ENCODE assay signal across 24 mouse cellular contexts in genomic region chr14:22256274-22256673, GRCm38 (mm10).
A peak's percentile ranks its signal among the peaks of the same experiment; 100 is the strongest.
DNase-seq lines count a peak whose midpoint lies in the region; ATAC-seq and TF ChIP-seq lines count a peak whose summit lies in the region.
"Had no signal": no experiment of that assay in that cellular context is flagged by ENCODE, and none has a peak within 500 bp of the region (broad histone marks: within the 10 kb centered on the region; RNA-seq: fewer than 3 reads in every experiment).

No protein-coding gene starts in this region.

- peak; percentile 34 for DNase-seq in kidney, postnatal 0 days (ENCODE audit: low spot score)
- DNase-seq in CD4-positive helper T cell, adult 2 months (ENCODE audit: low read depth, low spot score), result peak; percentile 13
- DNase-seq in thymus, adult 2 months, result peak; percentile 19
- no peak for DNase-seq in MN1 (ENCODE audit: low spot score)
- no peak for DNase-seq in layer of hippocampus, adult 2 months (ENCODE audit: low spot score in 2 of 2)
- DNase-seq: adrenal gland, postnatal 25 days; cerebellum, adult 2 months; heart, adult 2 months; heart, postnatal 4 days; kidney, adult 18-20 months; kidney, postnatal 4 days; lung, postnatal 14 days; midbrain, embryonic 14.5 days; right cerebral cortex, postnatal 4 days had no signal

- no peaks in the 10 kb centered on the region for H3K9me3 ChIP-seq in kidney, postnatal 0 days (replicated peaks; ENCODE audit: low read length)
- no peaks in the 10 kb centered on the region for H3K9me3 ChIP-seq in kidney, embryonic 15.5 days (replicated peaks)
- H3K9me3 ChIP-seq in intestine, postnatal 0 days (ENCODE audit: control insufficient read depth), result no peaks in the 10 kb centered on the region
- H3K9me3 ChIP-seq: embryonic facial prominence, embryonic 10.5 days; heart, embryonic 15.5 days; liver, embryonic 15.5 days; megakaryocyte, embryonic 14.5 days had no signal

- no peak overlapping the region for H3K27ac ChIP-seq in kidney, postnatal 0 days
- H3K27ac ChIP-seq in kidney, embryonic 15.5 days, result no peak overlapping the region
- no peak overlapping the region for H3K27ac ChIP-seq in thymus, adult 2 months (ENCODE audit: control insufficient read depth, insufficient read depth, low read length)
- no peak overlapping the region for H3K27ac ChIP-seq in intestine, postnatal 0 days (ENCODE audit: low read depth, low read length)
- H3K27ac ChIP-seq in layer of hippocampus, adult 2 months, result no peak overlapping the region
- H3K27ac ChIP-seq: embryonic facial prominence, embryonic 10.5 days; heart, adult 2 months; heart, embryonic 15.5 days; liver, embryonic 15.5 days had no signal

- ATAC-seq in kidney, postnatal 0 days (replicated peaks; ENCODE audit: low FRiP score, low read depth), result no peak
- no peak for ATAC-seq in kidney, embryonic 15.5 days (replicated peaks; ENCODE audit: low FRiP score)
- ATAC-seq in common myeloid progenitor, adult 5-6 weeks (replicated peaks; ENCODE audit: low read depth, poor library complexity, severe bottlenecking), result peak; percentile 25; the same call in 1 of the 2 replicates
- no peak for ATAC-seq in intestine, postnatal 0 days
- ATAC-seq: hindbrain, embryonic 16.5 days; Patski had no signal

- no peak overlapping the region for H3K4me3 ChIP-seq in kidney, postnatal 0 days (replicated peaks; ENCODE audit: low read depth, low read length)
- no peak overlapping the region for H3K4me3 ChIP-seq in kidney, embryonic 15.5 days (replicated peaks)
- no peak overlapping the region for H3K4me3 ChIP-seq in thymus, adult 2 months (ENCODE audit: control insufficient read depth, insufficient read depth, low read length)
- H3K4me3 ChIP-seq in intestine, postnatal 0 days (ENCODE audit: low read depth, low read length), result no peak overlapping the region
- no peak overlapping the region for H3K4me3 ChIP-seq in layer of hippocampus, adult 2 months
- H3K4me3 ChIP-seq: embryonic facial prominence, embryonic 10.5 days; heart, adult 2 months; heart, embryonic 15.5 days; liver, embryonic 15.5 days; megakaryocyte, embryonic 14.5 days; myocyte had no signal

- no peak overlapping the region for H3K4me2 ChIP-seq in kidney, postnatal 0 days (ENCODE audit: low read length)
- H3K4me2 ChIP-seq in kidney, embryonic 15.5 days, result no peak overlapping the region
- H3K4me2 ChIP-seq in intestine, postnatal 0 days (replicated peaks; ENCODE audit: low read depth), result no peak overlapping the region
- H3K4me2 ChIP-seq: heart, embryonic 15.5 days; liver, embryonic 15.5 days had no signal

- TF ChIP-seq CTCF in kidney, postnatal 0 days (IDR thresholded peaks at IDR 0.05; ENCODE audit: low read depth), result no peak
- TF ChIP-seq CTCF in thymus, adult 2 months (IDR thresholded peaks at IDR 0.05; ENCODE audit: borderline replicate concordance, control insufficient read depth, extremely low read depth, insufficient read depth, low read length, poor library complexity), result no peak
- no peak for TF ChIP-seq CTCF in intestine, postnatal 0 days (IDR thresholded peaks at IDR 0.05; ENCODE audit: low read depth)
- no peak for TF ChIP-seq CTCF in layer of hippocampus, adult 2 months (conservative IDR thresholded peaks at IDR 0.05)

- no peak overlapping the region for H3K9ac ChIP-seq in kidney, postnatal 0 days (ENCODE audit: low read depth, low read length)
- no peak overlapping the region for H3K9ac ChIP-seq in kidney, embryonic 15.5 days
- H3K9ac ChIP-seq in intestine, postnatal 0 days (ENCODE audit: low read depth, low read length), result no peak overlapping the region
- H3K9ac ChIP-seq: heart, embryonic 15.5 days; liver, embryonic 15.5 days had no signal

- no peaks in the 10 kb centered on the region for H3K27me3 ChIP-seq in kidney, postnatal 0 days (ENCODE audit: insufficient read depth, low read length)
- peaks cover 30% of the 10 kb centered on the region for H3K27me3 ChIP-seq in kidney, embryonic 15.5 days
- no peaks in the 10 kb centered on the region for H3K27me3 ChIP-seq in thymus, adult 2 months (ENCODE audit: control insufficient read depth, insufficient read depth, low read length)
- H3K27me3 ChIP-seq in intestine, postnatal 0 days (replicated peaks; ENCODE audit: control insufficient read depth, insufficient read depth, low read length), result no peaks in the 10 kb centered on the region
- H3K27me3 ChIP-seq: heart, embryonic 15.5 days; liver, embryonic 15.5 days; megakaryocyte, embryonic 14.5 days; Patski had no signal

- H3K4me1 ChIP-seq in kidney, postnatal 0 days (replicated peaks; ENCODE audit: insufficient read depth, low read length), result no peaks in the 10 kb centered on the region; the same call in 1 of the 2 replicates
- H3K4me1 ChIP-seq in kidney, embryonic 15.5 days, result peaks cover 18% of the 10 kb centered on the region; the same call in 1 of the 2 replicates
- peaks cover 7% of the 10 kb centered on the region for H3K4me1 ChIP-seq in thymus, adult 2 months (replicated peaks; ENCODE audit: control insufficient read depth, insufficient read depth, low read length)
- H3K4me1 ChIP-seq in intestine, postnatal 0 days (replicated peaks; ENCODE audit: control insufficient read depth, insufficient read depth, low read length), result no peaks in the 10 kb centered on the region
- H3K4me1 ChIP-seq: heart, embryonic 15.5 days; liver, embryonic 15.5 days had no signal

- no peak for TF ChIP-seq POLR2A in thymus, adult 2 months (IDR thresholded peaks at IDR 0.05; ENCODE audit: control insufficient read depth, extremely low read depth, insufficient read depth, low read length, poor library complexity)

- WGBS in kidney, postnatal 0 days, result 88% methylated on average over 12 of the region's 12 CpGs
- 85% methylated on average over 12 of the region's 12 CpGs for WGBS in kidney, embryonic 15.5 days
- WGBS in thymus, adult 2 months, result 67% methylated on average over 12 of the region's 12 CpGs
- WGBS in intestine, postnatal 0 days, result 85% methylated on average over 12 of the region's 12 CpGs

- H3K36me3 ChIP-seq in kidney, postnatal 0 days (ENCODE audit: insufficient read depth, low read length), result no peaks in the 10 kb centered on the region
- no peaks in the 10 kb centered on the region for H3K36me3 ChIP-seq in kidney, embryonic 15.5 days
- no peaks in the 10 kb centered on the region for H3K36me3 ChIP-seq in thymus, adult 2 months (ENCODE audit: control insufficient read depth, insufficient read depth, low read length)
- no peaks in the 10 kb centered on the region for H3K36me3 ChIP-seq in intestine, postnatal 0 days (ENCODE audit: control insufficient read depth, insufficient read depth)
- H3K36me3 ChIP-seq: embryonic facial prominence, embryonic 10.5 days; heart, embryonic 15.5 days; liver, embryonic 15.5 days had no signal

Comparison
In these comparisons a context has a peak if more than half of its experiments do, and no peak if none do; other contexts are left out.
1. DNase-seq: peak in kidney, postnatal 0 days (single experiment), CD4-positive helper T cell, adult 2 months (single experiment) and thymus, adult 2 months (single experiment); none in MN1 (single experiment) and layer of hippocampus, adult 2 months (0 of 2).